Mouse (Mus musculus): Measurements from ENCODE around the gene Cacna1a.

The Cacna1a gene

DNA sequence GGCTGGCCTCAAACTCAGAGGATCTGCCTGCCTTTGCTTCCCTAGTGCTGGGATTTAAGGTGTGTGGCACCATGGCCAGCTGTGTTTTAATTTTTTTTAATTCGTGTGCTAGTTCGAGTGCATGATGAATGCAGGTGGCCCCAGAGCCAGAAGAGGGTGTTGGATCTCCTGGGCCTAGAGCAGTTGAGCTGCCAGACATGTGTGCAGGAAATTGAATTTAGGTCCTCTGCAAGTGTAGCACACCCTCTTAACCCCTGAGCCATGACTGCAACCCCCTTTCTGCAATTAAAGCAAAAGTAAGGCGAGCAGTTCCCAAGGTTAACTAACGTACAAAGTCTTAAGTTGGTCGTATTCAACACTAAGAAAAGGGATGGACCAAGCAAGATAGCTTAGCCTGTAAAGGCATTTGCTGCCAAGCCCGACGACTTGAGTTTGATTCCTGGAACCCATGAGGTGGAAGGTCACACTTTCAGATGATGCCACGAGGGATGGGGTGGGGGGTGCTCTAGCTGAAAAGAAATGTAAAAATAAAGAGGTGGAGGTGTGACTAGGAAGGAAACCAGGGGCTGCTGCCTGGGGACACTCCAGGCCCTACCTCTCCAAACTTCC lies 249.8 kb downstream of the Cacna1a start:
- no peak for DNase-seq (ENCODE audit: low read depth, low spot score)

DNA sequence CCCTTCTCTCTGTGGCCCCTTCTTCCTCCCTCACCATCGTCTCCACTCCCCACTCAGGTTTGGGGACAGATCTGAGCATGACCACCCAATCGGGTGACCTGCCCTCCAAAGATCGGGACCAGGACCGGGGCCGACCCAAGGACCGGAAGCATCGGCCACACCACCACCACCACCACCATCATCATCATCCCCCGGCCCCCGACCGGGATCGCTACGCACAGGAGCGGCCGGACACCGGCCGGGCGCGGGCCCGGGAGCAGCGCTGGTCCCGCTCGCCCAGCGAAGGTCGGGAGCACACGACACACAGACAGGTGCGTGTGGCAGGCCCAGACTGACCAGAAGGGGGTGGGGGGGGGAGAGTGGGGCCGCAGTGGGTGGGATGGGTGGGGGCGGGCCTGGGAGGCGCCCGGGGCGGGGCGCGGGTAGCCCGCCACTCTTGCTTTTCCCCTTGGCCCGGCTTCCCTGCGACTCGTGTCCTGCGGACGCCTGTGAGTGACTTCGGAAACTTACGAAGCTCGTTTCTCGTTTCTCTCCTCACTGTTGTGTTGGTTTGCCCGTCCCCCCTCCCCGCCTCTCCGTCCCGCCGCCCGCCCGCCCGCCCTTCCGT lies 250.4 kb downstream of the Cacna1a start:
- no peak for DNase-seq (ENCODE audit: low read depth, low spot score)

DNA sequence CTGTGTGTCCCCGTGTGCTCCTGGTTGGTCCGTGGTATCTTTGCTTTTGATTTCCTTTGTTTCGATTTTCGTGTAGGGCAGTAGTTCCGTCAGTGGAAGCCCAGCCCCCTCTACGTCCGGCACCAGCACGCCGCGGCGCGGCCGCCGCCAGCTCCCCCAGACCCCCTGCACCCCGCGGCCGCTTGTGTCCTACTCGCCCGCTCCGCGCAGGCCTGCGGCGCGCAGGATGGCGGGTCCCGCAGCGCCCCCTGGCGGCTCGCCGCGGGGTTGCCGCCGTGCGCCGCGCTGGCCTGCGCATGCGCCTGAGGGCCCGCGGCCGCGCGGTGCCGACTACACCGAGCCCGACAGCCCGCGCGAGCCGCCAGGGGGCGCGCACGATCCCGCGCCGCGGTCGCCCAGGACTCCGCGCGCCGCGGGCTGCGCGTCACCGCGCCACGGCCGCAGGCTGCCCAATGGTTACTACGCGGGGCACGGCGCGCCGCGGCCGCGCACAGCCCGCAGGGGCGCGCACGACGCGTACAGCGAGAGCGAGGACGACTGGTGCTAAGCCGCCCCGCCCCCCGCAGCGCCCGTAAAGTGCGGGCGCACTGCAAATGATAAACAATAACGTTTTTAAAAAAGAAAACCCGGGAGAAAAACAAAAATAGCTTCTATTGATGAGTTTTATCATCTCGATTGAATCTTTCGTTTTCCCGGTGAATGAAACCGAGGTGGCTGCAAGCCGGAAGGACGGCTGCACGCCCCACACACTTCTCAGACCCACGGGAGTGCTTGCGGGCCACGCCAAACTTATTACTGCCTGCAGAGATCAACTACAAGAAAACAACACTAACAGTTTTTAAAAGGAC lies 251.1 kb downstream of the Cacna1a start:
- peak; percentile 94 for DNase-seq (ENCODE audit: low read depth, low spot score)

DNA sequence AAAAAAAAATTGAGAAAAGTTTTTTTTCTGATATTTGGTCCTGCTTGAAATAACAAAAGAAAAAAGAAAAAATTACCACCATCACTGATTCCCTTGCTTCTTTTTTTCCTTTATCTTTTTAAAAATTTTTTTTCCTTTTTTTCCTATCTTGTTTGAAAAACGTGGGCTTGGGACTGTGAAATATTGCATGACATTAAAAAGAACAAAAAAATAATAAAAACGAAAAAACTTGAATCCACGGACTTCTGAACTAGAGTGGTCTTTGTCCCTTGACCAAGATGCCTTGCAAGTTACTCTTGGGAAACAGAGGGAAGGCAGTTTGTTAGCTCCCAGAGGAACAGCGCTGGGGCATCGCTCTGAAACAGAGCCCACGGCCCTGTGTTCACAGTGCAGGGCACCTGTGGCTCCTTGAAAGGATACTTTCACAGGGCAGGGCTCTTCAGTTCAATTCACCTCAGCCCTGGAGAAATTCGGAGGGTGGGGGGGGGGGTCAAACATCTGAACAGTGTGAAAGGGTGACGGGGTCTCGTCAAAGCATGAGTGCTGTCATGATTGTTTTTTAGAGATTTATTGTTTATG lies 251.9 kb downstream of the Cacna1a start:
- no peak for DNase-seq (ENCODE audit: low read depth, low spot score)

DNA sequence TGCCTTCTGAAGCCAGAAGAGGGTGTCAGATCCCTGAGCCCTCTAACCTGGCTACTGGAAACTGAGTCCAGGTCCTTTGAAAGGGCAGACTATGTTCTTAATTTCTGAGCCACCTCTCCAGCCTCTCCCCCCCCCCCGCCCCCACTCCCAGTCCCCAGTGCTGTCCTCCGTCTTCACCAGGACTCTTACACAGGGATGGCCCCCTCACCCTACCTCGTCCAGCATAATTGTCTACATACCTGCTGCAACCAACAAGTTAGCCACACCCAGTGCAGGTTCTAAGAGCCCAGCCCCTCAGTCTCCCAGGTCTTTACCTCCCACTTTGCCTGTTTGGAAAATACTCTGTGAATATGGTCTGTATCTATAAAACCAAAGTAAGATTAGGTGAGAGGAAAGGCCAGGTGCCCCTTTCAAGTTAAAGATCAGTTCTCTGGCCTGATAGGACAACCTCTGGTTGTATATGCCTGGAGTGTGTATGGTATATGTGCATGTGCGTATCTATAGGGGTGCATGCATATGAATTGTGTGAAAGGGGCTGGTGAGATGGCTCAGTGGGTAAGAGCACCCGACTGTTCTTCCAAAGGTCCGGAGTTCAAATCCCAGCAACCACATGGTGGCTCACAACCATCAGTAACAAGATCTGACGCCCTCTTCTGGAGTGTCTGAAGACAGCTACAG lies 252.5 kb downstream of the Cacna1a start:
- no peak for DNase-seq (ENCODE audit: low read depth, low spot score)

DNA sequence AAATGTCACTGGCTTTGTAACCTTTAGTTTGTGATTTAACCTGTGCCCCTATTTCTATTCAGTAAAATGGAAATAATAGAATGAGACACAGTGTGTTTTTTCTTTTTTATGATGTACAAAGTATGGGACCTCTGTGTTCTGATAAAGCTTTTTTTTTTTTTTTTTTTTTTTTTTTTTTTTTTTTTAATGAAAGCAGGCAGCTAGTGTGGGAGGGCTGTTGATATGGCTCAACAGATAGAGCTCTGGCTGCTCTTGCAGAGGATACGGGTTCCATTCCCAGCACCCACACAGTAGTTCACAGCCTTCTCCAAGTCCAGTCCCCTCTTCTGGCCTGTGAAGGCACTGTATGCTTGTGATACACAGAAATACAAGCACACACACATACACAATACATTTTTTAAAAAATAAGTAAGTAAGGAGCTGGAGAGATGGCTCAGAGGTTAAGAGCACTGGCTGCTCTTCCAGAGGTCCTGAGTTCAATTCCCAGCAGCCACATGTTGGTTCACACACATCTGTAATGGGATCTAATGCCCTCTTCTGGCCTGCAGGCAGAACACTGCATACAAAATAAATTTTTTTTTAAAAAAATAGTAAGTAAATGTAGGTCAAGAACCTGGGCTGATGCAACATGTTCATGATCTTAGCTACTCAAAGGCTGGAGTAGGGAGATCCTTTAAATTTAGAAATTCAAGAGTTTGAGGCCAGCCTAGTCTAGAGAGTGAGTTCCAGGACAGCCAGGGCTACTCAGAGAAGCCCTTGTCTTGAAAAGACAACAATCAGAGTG lies 253.5 kb downstream of the Cacna1a start:
- DNase-seq (ENCODE audit: low read depth, low spot score) = no peak

DNA sequence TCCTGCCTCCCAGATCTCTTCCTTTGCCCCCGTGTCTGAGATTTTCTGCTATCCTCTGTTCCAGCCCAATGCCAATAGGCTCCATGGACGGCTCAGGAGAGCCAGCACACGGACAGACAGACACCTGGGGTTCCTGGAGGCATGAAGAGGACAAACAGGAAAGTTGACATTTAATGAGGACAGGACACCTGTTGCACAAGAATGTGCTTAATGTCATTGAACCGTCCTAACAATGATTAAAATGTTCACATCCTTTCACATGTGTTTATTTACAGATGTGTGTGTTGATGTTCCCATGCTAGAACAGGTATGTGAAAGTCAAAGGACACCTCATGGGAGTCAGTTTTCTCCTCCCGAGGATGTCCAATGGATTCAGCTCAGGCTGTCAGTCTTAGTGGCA lies 254.8 kb downstream of the Cacna1a start:
- no peak for DNase-seq (ENCODE audit: low read depth, low spot score)

DNA sequence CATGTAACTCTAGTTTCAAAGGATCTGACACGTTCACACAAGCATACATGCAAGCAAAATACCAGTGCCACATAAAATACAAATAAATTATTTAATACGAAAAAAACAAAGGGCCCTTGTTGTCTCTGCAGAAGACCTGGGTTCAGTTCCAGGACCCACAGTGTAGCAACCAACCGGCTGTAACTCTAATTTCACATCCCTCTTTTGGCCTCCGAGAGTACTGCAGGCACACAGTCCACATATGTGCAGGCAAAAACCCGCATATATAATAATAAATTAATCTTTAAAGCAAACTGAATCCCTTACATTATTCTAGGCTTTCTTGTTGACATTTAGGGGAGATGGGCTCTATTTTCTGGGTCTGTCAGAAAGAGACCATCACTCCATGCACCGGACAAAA lies 258.6 kb downstream of the Cacna1a start:
- DNase-seq (ENCODE audit: low read depth, low spot score) = no peak

DNA sequence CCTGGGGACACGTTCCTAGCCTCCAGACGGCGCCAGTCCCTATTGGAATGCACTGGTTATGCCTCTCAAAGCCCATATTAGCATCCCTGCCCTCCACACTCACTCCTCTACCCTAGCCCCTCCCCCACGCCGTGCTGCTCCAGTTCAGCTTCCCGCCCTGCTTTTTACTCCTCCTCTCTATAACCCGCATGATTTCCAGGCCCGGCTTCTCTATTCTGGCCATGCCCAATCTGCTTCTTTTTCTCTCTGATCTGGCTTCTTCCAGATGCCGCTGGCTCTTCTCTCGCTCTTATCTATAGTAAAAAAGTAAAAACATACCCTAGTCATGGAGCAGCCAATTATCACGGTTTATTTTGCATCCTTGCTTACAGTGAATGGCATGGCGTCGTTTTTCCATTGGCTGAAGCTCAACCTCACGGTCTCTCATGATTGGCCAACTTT lies 259.2 kb downstream of the Cacna1a start:
- DNase-seq (ENCODE audit: low read depth, low spot score) = no peak

DNA sequence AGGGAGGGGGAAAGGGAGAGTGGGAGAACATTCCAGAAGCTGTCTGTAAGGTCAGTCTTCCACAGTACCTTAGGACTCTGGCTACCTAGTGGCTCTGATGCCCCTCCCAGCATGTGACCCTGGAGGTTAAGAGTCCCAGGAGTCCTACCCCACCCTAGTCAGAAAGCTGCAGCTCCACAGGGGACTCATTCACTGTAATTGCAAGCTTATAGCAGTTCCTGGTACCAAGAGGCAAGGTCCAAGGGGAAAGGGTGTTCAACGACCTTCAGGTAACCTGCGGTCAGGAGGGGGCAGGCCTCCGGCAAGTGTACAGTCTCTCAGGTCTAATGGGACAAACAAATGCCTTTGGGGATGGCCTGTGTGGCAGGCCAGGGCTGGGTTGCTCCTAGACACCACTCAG lies 262.0 kb downstream of the Cacna1a start:
- DNase-seq (ENCODE audit: low read depth, low spot score) = no peak

DNA sequence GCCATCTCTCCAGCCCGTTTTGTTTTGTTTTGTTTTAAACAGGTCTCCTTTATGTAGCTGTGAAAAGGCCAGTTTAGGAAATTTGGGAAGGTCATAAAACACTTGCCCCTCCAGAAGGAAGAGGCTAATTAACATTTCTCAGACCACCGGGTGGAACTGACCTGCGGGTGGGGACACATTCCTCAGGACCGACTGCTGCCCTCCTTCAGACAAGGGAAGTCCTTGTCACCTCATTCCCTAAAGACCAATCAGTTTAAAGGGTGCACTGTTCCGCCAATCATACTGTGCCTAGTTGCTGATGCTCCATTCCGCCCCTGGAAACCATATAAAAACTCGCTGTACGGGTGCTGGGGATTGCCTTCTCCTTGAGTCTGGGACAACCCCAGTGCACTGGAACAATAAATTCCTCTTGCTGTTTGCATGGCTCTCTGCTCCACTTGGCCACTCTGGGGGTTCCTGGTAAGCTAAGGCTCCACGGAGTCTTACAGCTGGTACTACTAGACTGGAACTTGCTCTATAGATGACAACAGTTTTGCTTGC lies 264.9 kb downstream of the Cacna1a start:
- DNase-seq (ENCODE audit: low read depth, low spot score) = no peak

DNA sequence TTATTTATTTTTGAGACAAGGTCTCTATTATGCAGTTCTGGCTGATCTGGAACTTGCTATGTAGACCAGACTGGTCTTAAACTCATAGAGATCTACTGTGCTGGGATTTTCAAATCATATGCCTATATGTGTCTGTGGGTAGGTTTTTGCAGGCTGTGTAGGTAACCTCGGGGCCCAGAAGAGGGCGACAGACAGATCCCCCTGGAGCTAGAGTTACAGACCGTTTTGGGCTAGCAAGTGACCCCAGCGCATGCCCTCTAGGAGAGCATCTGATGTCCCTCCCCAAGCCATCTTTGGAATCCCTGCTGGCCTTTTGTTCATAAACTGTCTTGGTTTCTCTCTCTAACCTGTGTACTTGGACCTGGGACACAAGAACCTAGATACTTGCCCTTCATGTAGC lies 266.4 kb downstream of the Cacna1a start:
- DNase-seq (ENCODE audit: low read depth, low spot score) = no peak

DNA sequence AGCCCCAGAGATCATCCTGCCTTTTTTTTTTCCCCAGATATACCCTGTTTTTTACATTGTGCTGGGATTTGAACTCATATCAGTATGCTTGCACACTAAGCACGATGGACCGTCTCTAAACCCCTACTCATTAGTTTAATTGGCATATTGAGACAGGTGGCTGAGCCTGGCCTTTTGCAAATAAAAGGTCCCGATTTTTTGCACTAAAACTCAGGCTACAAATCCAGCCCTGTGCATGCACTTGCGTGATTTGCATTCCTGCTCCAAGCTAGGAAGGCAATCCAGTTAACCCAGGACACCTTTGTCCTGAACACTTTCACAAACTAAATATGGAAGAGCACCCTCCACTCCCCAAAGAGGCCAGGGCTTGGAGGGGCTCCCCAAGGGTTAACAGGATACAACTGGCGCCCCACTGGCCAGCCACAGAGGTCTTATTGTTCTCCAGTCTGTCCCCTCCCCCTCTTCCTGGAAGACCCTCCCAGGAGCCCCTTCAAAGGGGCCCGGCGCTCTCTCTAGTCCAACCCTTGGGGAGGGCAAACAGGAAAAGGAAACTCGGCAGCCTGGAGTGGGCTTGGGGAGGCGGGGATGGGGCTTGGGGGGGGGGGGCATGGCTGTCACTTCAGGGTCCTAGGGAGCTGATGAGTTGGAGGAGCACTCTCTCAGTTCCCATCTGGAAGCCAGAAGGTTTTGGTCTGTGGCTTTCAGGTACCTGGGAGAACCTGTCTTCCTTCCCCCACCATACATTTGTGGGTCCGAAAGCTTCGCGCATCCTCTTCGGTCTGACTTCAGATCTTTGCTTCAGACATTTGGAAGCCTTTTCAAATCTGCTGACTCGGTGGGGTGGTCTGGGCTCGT lies 267.3 kb downstream of the Cacna1a start:
- DNase-seq (ENCODE audit: low read depth, low spot score) = no peak

DNA sequence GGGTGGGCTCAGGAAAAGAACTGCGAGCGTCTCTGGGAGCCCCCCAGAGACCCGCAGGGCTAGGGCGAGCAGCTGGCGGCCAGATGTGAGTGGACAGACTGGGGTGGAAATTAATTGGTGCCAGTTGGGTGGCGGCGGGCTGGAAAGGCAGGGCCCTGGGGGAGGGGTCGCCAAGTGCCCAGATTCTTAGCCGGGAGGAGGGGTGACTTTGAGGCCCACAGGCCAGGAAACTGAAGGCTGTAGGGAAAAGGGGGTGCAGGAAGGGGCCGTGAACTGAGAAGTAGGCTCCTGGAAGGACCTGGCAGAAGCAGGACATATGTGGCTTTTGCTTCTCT lies 267.9 kb downstream of the Cacna1a start:
- no peak for DNase-seq (ENCODE audit: low read depth, low spot score)

DNA sequence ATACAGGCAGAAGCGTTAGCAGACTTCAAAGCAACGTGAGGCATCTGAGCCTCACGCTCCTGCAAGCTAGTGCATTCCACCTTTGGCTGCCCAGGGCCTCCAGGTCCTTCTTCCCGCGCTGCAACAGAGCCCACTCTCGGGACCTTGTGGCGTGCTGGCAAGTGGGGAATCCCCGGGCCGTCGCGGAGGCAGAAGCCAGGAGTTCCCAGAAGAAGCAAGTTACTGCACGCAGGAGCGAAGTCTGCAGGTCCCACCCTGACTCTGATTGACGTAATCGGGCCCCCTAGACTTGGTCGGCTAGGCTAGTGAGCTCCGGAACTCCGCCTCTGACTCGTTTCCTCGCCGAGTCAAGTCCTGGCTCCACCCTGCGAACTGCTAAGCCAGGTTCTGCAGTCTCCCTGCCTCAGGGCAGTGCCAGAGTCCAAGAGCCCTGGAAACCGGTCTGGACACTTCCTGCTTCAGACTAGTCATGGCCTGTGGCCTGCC lies 268.4 kb downstream of the Cacna1a start:
- DNase-seq (ENCODE audit: low read depth, low spot score) = no peak

DNA sequence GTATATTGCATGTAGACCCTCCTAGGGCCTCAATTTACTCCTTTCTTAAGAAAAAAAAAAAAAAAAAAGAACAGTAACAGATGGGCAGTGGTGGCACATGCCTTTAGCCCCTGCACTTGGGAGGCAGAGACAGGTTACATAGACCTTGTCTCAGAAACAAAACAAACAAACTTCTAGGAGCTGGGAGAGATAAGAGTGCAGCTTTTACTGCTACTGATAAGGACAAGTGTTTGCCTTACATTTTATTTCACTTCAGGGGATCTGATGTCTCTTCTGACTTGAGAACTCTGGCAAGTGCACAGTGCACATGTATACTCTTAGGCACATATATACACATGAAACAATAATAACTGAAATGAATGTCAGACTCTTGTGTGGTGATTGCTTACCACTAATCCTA lies 269.0 kb downstream of the Cacna1a start:
- no peak for DNase-seq (ENCODE audit: low read depth, low spot score)

DNA sequence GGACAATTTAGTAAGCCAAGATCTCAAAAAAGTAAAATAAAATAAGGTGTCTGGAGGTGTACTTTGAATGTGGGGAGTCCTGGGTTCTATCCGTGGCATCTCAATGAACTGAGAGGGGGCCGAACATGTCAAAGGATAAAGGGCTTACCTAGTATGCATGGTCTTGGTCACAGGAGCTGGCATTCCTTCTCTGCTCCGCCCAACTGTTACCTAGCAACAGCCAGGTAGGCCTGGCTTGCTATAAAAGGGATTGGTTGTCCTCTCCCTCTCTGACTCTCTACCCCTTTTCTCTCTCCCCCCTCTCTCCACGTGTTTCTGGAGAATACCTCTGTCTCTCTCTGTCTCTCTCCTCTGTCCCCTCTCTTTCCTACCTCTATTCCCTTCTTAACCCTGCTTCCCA lies 269.4 kb downstream of the Cacna1a start:
- no peak for DNase-seq (ENCODE audit: low read depth, low spot score)

DNA sequence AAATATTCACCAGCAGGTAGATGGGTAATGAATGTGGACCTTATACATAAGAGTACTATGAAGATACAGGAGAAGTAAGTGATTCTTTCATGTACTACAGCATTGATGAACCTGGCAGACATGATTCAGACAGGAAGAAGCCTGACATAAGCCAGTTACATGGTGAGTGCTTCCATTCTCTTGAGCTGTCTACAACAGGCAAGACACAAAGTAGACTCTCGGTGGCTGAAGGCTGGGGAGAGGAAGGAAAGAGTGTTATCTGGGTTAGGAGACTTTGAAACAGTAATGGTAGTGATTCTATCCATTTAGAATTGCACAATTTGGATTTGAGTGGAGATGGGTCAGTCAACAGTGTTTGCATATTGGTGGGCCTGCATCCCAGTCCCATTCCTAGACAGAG lies 270.7 kb downstream of the Cacna1a start:
- no peak for DNase-seq (ENCODE audit: low read depth, low spot score)

DNA sequence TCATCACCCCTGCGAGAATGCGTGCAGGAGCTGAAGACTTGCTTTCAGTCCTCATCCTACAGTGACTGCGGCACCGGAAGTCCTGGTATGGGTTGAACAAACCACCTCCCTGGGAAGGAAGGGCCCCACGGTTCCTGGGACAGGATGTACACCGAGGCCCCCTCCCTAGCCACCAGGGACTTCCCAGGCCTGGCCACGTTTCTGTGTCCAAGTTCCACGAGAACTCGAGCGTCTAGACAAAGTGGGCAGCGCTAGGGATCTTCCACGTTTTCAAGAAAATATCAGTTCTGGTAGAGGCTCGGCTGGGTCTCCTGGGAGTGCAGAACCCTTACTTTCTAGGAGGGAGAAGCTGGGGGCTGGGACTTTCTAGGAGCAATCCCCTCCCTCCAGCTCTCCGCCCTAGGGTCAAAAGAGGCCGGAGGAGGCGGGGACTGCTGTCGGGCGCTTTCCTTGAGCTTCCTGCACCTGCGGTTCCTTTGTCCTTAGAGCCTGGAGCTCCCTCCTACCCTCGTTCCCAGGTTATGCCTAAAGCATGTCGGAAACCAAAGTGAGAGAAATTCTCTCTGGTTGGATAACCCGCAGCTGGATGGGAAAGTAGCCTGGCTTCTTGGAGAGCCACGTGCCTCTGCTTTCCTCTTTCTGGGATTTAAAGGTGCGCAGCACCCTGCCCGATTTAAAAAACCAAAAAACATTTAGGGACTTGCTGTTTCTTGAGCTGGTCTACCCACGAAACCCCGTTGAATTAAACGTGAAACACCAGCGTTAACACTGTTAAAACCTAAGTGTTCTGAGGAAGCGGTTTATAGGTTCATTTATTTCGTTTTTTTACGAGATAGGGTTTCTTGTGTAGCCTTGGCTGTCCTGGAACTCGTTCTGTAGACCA lies 271.9 kb downstream of the Cacna1a start:
- DNase-seq (ENCODE audit: low read depth, low spot score) = no peak

Measured in retina, postnatal 7 days (tissue).